Mouse (Mus musculus) lung, postnatal 0 days (tissue): Measurements from ENCODE around the gene Nacc2. TPM values are rescaled to one million over a fixed set of nuclear protein-coding genes. Genes with fewer than 3 reads are reported as not detected.
A peak's percentile ranks its signal among the peaks of the same experiment; 100 is the strongest.

ENCODE experiments used
- ATAC-seq: fragments of 200-750 bp; cut with Nextera tagmentation; 2 replicates; pipeline ENCODE4 v1.8.0; 2017; ENCODE audit warnings: moderate library complexity
- DNase-seq: peaks from one replicate; pipeline ENCODE4 v3.0.0-alpha.2; 2016; ENCODE audit warnings: low spot score
- H3K27ac ChIP-seq: fragments of 300-500 bp; sonication (generic); 2 replicates; pipeline ENCODE4 v1.5.1; 2014; ENCODE audit warnings: antibody characterized with exemption, mild to moderate bottlenecking, low read length, mixed read lengths
- H3K27me3 ChIP-seq: fragments of 300-500 bp; sonication (generic); replicated peaks from 2 replicates; pipeline ENCODE4 v1.6.1; 2014; ENCODE audit warnings: low read length, mixed read lengths; ENCODE audit not compliant: insufficient read depth
- H3K36me3 ChIP-seq: fragments of 300-500 bp; sonication (generic); 2 replicates; pipeline ENCODE4 v1.6.1; 2014; ENCODE audit warnings: low read length, mixed read lengths; ENCODE audit not compliant: insufficient read depth
- H3K4me1 ChIP-seq: fragments of 300-500 bp; sonication (generic); 2 replicates; pipeline ENCODE4 v1.6.1; 2014; ENCODE audit warnings: antibody characterized with exemption, low read depth, low read length, mixed read lengths; ENCODE audit not compliant: insufficient read depth
- H3K4me2 ChIP-seq: fragments of 300-500 bp; sonication (generic); replicated peaks from 2 replicates; pipeline ENCODE4 v1.6.1; 2014; ENCODE audit warnings: low read depth, mild to moderate bottlenecking, low read length, moderate library complexity, mixed read lengths
- H3K4me3 ChIP-seq: fragments of 300-500 bp; sonication (generic); 2 replicates; pipeline ENCODE4 v1.5.1; 2014; ENCODE audit warnings: low read depth, low read length
- H3K9ac ChIP-seq: fragments of 300-500 bp; sonication (generic); replicated peaks from 2 replicates; pipeline ENCODE4 v1.6.1; 2014; ENCODE audit warnings: low read depth, mild to moderate bottlenecking
- H3K9me3 ChIP-seq: fragments of 300-500 bp; sonication (generic); 2 replicates; pipeline ENCODE4 v1.6.1; 2016; ENCODE audit warnings: low read length, mixed read lengths
- CTCF ChIP-seq: IDR thresholded peaks from 2 replicates; pipeline ENCODE4 v1.5.1; 2016; ENCODE audit warnings: antibody characterized with exemption, mild to moderate bottlenecking
- EP300 ChIP-seq: IDR thresholded peaks from 2 replicates; pipeline ENCODE4 v1.6.1; 2016; ENCODE audit warnings: antibody characterized with exemption, mild to moderate bottlenecking, control low read depth
- WGBS: fragments of 180-500 bp; shearing (Covaris S2); extraction: QIAGEN DNeasy Blood & Tissue Kit; methylation state at CpG from one replicate; pipeline ENCODE4 v1.1.7; 2014; 5-methylcytosine and 5-hydroxymethylcytosine counted together
- polyA plus RNA-seq: library from polyadenylated mRNA; unstranded; fragments of >200 nt; fragmentation: Nextera tagmentation; extraction: Ambion mirVana; gene quantifications from 2 replicates; pipeline ENCODE4 v1.2.1, GENCODE M21; 2015

Gene Nacc2
- polyA plus RNA-seq, 1 experiment from 2014 or later, result 7.1 TPM

- Histone ChIP-seq H3K36me3 (no peaks in the 10 kb centered on the region), H3K4me2 (no peak overlapping the region), H3K27ac (no peak overlapping the region), H3K4me3 (no peak overlapping the region), H3K4me1 (no peaks in the 10 kb centered on the region), H3K9ac (no peak overlapping the region), H3K27me3 (no peaks in the 10 kb centered on the region), H3K9me3 (no peaks in the 10 kb centered on the region)
- no peak for DNase-seq
- ATAC-seq, result no peak
- 66% methylated on average over 10 of the region's 10 CpGs for WGBS
- no peak for TF ChIP-seq EP300
- no peak for TF ChIP-seq CTCF
Observed at GRCm38 (mm10) chr2:26156191-26156977, 33.4 kb upstream of the Nacc2 start.

- no peaks in the 10 kb centered on the region for H3K4me1 ChIP-seq
- no peak overlapping the region for H3K27ac ChIP-seq
- WGBS, result 46% methylated on average over 3 of the region's 3 CpGs
- DNase-seq, result no peak
- H3K4me3 ChIP-seq, result no peak overlapping the region
- no peaks in the 10 kb centered on the region for H3K9me3 ChIP-seq
- no peaks in the 10 kb centered on the region for H3K36me3 ChIP-seq
- ATAC-seq, result no peak
- TF ChIP-seq EP300 (no peak), CTCF (no peak)
- no peak overlapping the region for H3K4me2 ChIP-seq
- H3K9ac ChIP-seq, result no peak overlapping the region
- H3K27me3 ChIP-seq, result no peaks in the 10 kb centered on the region
Observed at GRCm38 (mm10) chr2:26155737-26156136, 32.7 kb upstream of the Nacc2 start.

GRCm38 (mm10) chr2:26154586-26154985 is 31.6 kb upstream of the Nacc2 start:
- DNase-seq, result no peak
- Histone ChIP-seq H3K27ac (no peak overlapping the region), H3K27me3 (no peaks in the 10 kb centered on the region), H3K36me3 (no peaks in the 10 kb centered on the region), H3K4me1 (no peaks in the 10 kb centered on the region), H3K4me2 (no peak overlapping the region), H3K4me3 (no peak overlapping the region), H3K9me3 (no peaks in the 10 kb centered on the region), H3K9ac (no peak overlapping the region)
- no peak for ATAC-seq
- WGBS, result 51% methylated on average over 5 of the region's 5 CpGs
- no peak for TF ChIP-seq CTCF
- no peak for TF ChIP-seq EP300

GRCm38 (mm10) chr2:26153909-26154340 is 30.9 kb upstream of the Nacc2 start:
- 3% methylated on average over 4 of the region's 4 CpGs for WGBS
- Histone ChIP-seq H3K4me1 (no peaks in the 10 kb centered on the region), H3K9me3 (no peaks in the 10 kb centered on the region), H3K4me2 (no peak overlapping the region), H3K27me3 (no peaks in the 10 kb centered on the region), H3K27ac (no peak overlapping the region), H3K9ac (no peak overlapping the region), H3K4me3 (no peak overlapping the region), H3K36me3 (no peaks in the 10 kb centered on the region)
- DNase-seq (peak; percentile 74), ATAC-seq (peak; percentile 26)
- TF ChIP-seq CTCF (peak; percentile 80), EP300 (no peak)

GRCm38 (mm10) chr2:26153295-26153694 is 30.3 kb upstream of the Nacc2 start:
- H3K27ac ChIP-seq, result no peak overlapping the region
- DNase-seq (peak; percentile 34), ATAC-seq (no peak)
- no peak overlapping the region for H3K4me2 ChIP-seq
- WGBS, result 26% methylated on average over 4 of the region's 4 CpGs
- TF ChIP-seq EP300, result no peak
- peak; percentile 67 for TF ChIP-seq CTCF
- no peaks in the 10 kb centered on the region for H3K27me3 ChIP-seq
- H3K9ac ChIP-seq, result no peak overlapping the region
- H3K4me1 ChIP-seq, result no peaks in the 10 kb centered on the region
- no peaks in the 10 kb centered on the region for H3K9me3 ChIP-seq
- no peak overlapping the region for H3K4me3 ChIP-seq
- no peaks in the 10 kb centered on the region for H3K36me3 ChIP-seq

GRCm38 (mm10) chr2:26147706-26148370 is 24.8 kb upstream of the Nacc2 start:
- no peak overlapping the region for H3K4me2 ChIP-seq
- TF ChIP-seq CTCF (no peak), EP300 (no peak)
- no peaks in the 10 kb centered on the region for H3K9me3 ChIP-seq
- no peak overlapping the region for H3K27ac ChIP-seq
- H3K4me3 ChIP-seq, result no peak overlapping the region
- WGBS, result 53% methylated on average over 7 of the region's 7 CpGs
- H3K9ac ChIP-seq, result no peak overlapping the region
- H3K27me3 ChIP-seq, result no peaks in the 10 kb centered on the region
- no peak for DNase-seq
- H3K4me1 ChIP-seq, result 0 out of 2 replicates have a peak, but pooled peaks cover 3% of the 10 kb centered on the region
- H3K36me3 ChIP-seq, result no peaks in the 10 kb centered on the region
- ATAC-seq, result no peak
